Mouse (Mus musculus) embryonic facial prominence, embryonic 14.5 days (tissue): ENCODE results near the gene Olfr146. TPM values are rescaled to one million over a fixed set of nuclear protein-coding genes. Genes with fewer than 3 reads are reported as not detected.

Source experiments
- ATAC-seq: fragments of 200-750 bp; cut with Nextera tagmentation; 2 replicates; pipeline ENCODE4 v1.8.0; 2017; ENCODE audit warnings: low read depth, moderate number of reproducible peaks, moderate TSS enrichment
- DNase-seq: peaks from one replicate; pipeline ENCODE4 v3.0.0-alpha.2; 2015; ENCODE audit warnings: low spot score
- H3K27ac ChIP-seq: fragments of 300-500 bp; sonication (generic); replicated peaks from 2 replicates; pipeline ENCODE4 v1.5.1; 2014; ENCODE audit warnings: low read depth, mild to moderate bottlenecking, low read length, moderate library complexity
- H3K27me3 ChIP-seq: fragments of 300-500 bp; sonication (generic); replicated peaks from 2 replicates; pipeline ENCODE4 v1.6.1; 2014; ENCODE audit warnings: low read length; ENCODE audit not compliant: control insufficient read depth, insufficient read depth
- H3K36me3 ChIP-seq: fragments of 300-500 bp; sonication (generic); 2 replicates; pipeline ENCODE4 v1.6.1; 2014; ENCODE audit warnings: low read length, mixed read lengths; ENCODE audit not compliant: control insufficient read depth, insufficient read depth
- H3K4me1 ChIP-seq: fragments of 300-500 bp; sonication (generic); 2 replicates; pipeline ENCODE4 v1.6.1; 2014; ENCODE audit warnings: antibody characterized with exemption, low read length; ENCODE audit not compliant: control insufficient read depth, insufficient read depth
- H3K4me2 ChIP-seq: fragments of 300-500 bp; sonication (generic); 2 replicates; pipeline ENCODE4 v1.6.1; 2014; ENCODE audit warnings: low read depth, mild to moderate bottlenecking, low read length, moderate library complexity, mixed read lengths
- H3K4me3 ChIP-seq: fragments of 300-500 bp; sonication (generic); 2 replicates; pipeline ENCODE4 v1.5.1; 2014; ENCODE audit warnings: low read depth, mild to moderate bottlenecking, low read length
- H3K9ac ChIP-seq: fragments of 300-500 bp; sonication (generic); 2 replicates; pipeline ENCODE4 v1.6.1; 2014; ENCODE audit warnings: low read depth, mild to moderate bottlenecking, low read length, moderate library complexity, mixed read lengths
- H3K9me3 ChIP-seq: fragments of 300-500 bp; sonication (generic); 2 replicates; pipeline ENCODE4 v1.6.1; 2016; ENCODE audit warnings: low read length; ENCODE audit not compliant: control insufficient read depth
- WGBS: fragments of 180-500 bp; shearing (Covaris S2); extraction: QIAGEN DNeasy Blood & Tissue Kit; methylation state at CpG from one replicate; pipeline ENCODE4 v1.1.7; 2014; 5-methylcytosine and 5-hydroxymethylcytosine counted together
- microRNA-seq: library from miRNA; unstranded; fragments of <30 nt; microRNA quantifications from one replicate; pipeline ENCODE4, GENCODE M21; 2016; ENCODE audit warnings: borderline number of aligned reads
- polyA plus RNA-seq: library from polyadenylated mRNA; unstranded; fragments of >200 nt; fragmentation: Nextera tagmentation; extraction: Ambion mirVana; gene quantifications from 2 replicates; pipeline ENCODE4 v1.2.1, GENCODE M21; 2014

Gene Olfr146
- polyA plus RNA-seq, result 0.20 TPM in 1 of 2 replicates, not detected in the other

GRCm38 (mm10) chr9:39023277-39023676, at the start of gene Olfr146:
Olfr146 (minus strand) TSS chr9:39023377.
- ATAC-seq (no peak), DNase-seq (no peak)
- no peaks in the 10 kb centered on the region for H3K36me3 ChIP-seq
- H3K9ac ChIP-seq, result no peak within 1 kb of the TSS
- no peaks in the 10 kb centered on the region for H3K9me3 ChIP-seq
- no peaks in the 10 kb centered on the region for H3K4me1 ChIP-seq
- H3K4me2 ChIP-seq, result no peak within 1 kb of the TSS
- H3K4me3 ChIP-seq, result no peak within 1 kb of the TSS
- H3K27ac ChIP-seq, result no peak within 1 kb of the TSS
- 81% methylated on average over 1 of the region's 1 CpGs for WGBS
- no peaks in the 10 kb centered on the region for H3K27me3 ChIP-seq

GRCm38 (mm10) chr9:39064851-39065250, 41.7 kb upstream of the Olfr146 start, which contains the start of gene Olfr937:
Olfr937 (minus strand) TSS chr9:39064951.
- WGBS, result 77% methylated on average over 1 of the region's 1 CpGs
- no peak for DNase-seq

GRCm38 (mm10) chr9:38999583-38999982, 23.6 kb downstream of the Olfr146 start, which contains the start of gene Olfr935:
Olfr935 (minus strand) TSS chr9:38999683.
- 72% methylated on average over 2 of the region's 2 CpGs for WGBS
- Histone ChIP-seq H3K9ac (no peak within 1 kb of the TSS), H3K4me3 (no peak within 1 kb of the TSS), H3K36me3 (no peaks in the 10 kb centered on the region), H3K4me2 (no peak within 1 kb of the TSS), H3K27ac (no peak within 1 kb of the TSS), H3K27me3 (no peaks in the 10 kb centered on the region), H3K4me1 (no peaks in the 10 kb centered on the region), H3K9me3 (no peaks in the 10 kb centered on the region)
- ATAC-seq (no peak), DNase-seq (no peak)

More at GRCm38 (mm10) chr9:39064851-39065250, 41.7 kb upstream of the Olfr146 start, which contains the start of gene Olfr937:
- Histone ChIP-seq H3K4me2 (no peak within 1 kb of the TSS), H3K27ac (no peak within 1 kb of the TSS), H3K36me3 (no peaks in the 10 kb centered on the region), H3K27me3 (no peaks in the 10 kb centered on the region), H3K9ac (no peak within 1 kb of the TSS), H3K4me3 (no peak within 1 kb of the TSS), H3K9me3 (no peaks in the 10 kb centered on the region), H3K4me1 (no peaks in the 10 kb centered on the region)
- no peak for ATAC-seq

DNA sequence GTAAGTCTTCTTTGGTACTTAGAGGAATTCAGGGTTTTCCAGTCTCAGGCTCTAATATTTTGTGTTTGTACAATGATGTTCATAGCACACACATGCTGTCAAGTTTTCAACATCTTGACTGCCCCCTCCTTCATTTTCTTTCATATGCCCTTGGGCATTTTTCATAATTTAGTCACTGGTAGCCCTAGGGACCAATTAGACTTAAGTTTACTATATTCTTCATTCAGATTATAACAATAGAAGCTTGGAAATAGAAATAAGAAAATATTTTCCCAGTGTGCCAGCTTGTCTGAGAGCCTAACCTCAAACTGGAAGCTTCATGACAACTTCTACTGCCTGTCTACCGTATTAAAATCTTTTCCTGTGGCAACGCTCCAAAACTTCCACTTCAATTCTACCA, 35.0 kb downstream of the Olfr146 start, which contains the start of gene Olfr934:
Gene Olfr934 (minus strand): TSS at position 101 of the 400 bp plus-strand sequence.
- Histone ChIP-seq H3K4me2 (no peak within 1 kb of the TSS), H3K4me1 (no peaks in the 10 kb centered on the region), H3K36me3 (no peaks in the 10 kb centered on the region), H3K9me3 (no peaks in the 10 kb centered on the region), H3K9ac (no peak within 1 kb of the TSS), H3K27me3 (no peaks in the 10 kb centered on the region), H3K27ac (no peak within 1 kb of the TSS), H3K4me3 (no peak within 1 kb of the TSS)
- DNase-seq, result no peak
- no peak for ATAC-seq
- 90% methylated on average over 2 of the region's 2 CpGs for WGBS

- DNase-seq (no peak), ATAC-seq (no peak)
- no peak within 1 kb of the TSS for H3K9ac ChIP-seq
- H3K4me3 ChIP-seq, result no peak within 1 kb of the TSS
- H3K9me3 ChIP-seq, result no peaks in the 10 kb centered on the region
- H3K4me2 ChIP-seq, result no peak within 1 kb of the TSS
- H3K36me3 ChIP-seq, result no peaks in the 10 kb centered on the region
- no peak within 1 kb of the TSS for H3K27ac ChIP-seq
- H3K27me3 ChIP-seq, result no peaks in the 10 kb centered on the region
- H3K4me1 ChIP-seq, result no peaks in the 10 kb centered on the region
- WGBS, result 70% methylated on average over 4 of the region's 4 CpGs
These were observed 51.2 kb downstream of the Olfr146 start, which contains the start of gene Olfr933 for GRCm38 (mm10) chr9:38972013-38972412. Olfr933 (plus strand) TSS chr9:38972313.

Small RNA genes within 50 kb of the gene (microRNA-seq; reads per million reads assigned to microRNA genes)
- gene Gm25529, result not detected

Other genes starting within 250 kb of the Olfr146 start
- not detected in 2 replicates for gene Olfr922, start 208.8 kb downstream of the Olfr146 start, polyA plus RNA-seq
- gene Olfr923, start 196.8 kb downstream of the Olfr146 start, polyA plus RNA-seq, result 0.13 and 0.29 TPM in 2 replicates
- gene Olfr924, start 178.9 kb downstream of the Olfr146 start, polyA plus RNA-seq, result not detected in 2 replicates
- not detected in 2 replicates for gene Olfr26, start 168.3 kb downstream of the Olfr146 start, polyA plus RNA-seq
- gene Olfr926, start 146.3 kb downstream of the Olfr146 start, polyA plus RNA-seq, result not detected in 2 replicates
- gene Olfr930, start 93.6 kb downstream of the Olfr146 start, polyA plus RNA-seq, result 0.13 TPM in 1 of 2 replicates, not detected in the other
- 0.10 TPM in 1 of 2 replicates, not detected in the other for gene Olfr933, start 51.1 kb downstream of the Olfr146 start, polyA plus RNA-seq
- not detected in 2 replicates for gene Olfr934, start 35.1 kb downstream of the Olfr146 start, polyA plus RNA-seq
- 0.10 TPM in 1 of 2 replicates, not detected in the other for gene Olfr935, start 23.7 kb downstream of the Olfr146 start, polyA plus RNA-seq
- not detected in 2 replicates for gene Olfr937, start 41.6 kb upstream of the Olfr146 start, polyA plus RNA-seq
- gene Olfr938, start 55.5 kb upstream of the Olfr146 start, polyA plus RNA-seq, result not detected in 2 replicates
- gene Olfr27, start 104.8 kb upstream of the Olfr146 start, polyA plus RNA-seq, result not detected in 2 replicates
- gene Olfr943, start 142.9 kb upstream of the Olfr146 start, polyA plus RNA-seq, result not detected in 2 replicates
- 0.13 TPM in 1 of 2 replicates, not detected in the other for gene Olfr944, start 178.5 kb upstream of the Olfr146 start, polyA plus RNA-seq
- 0.08 and 0.13 TPM in 2 replicates for gene Olfr1537, start 226.6 kb upstream of the Olfr146 start, polyA plus RNA-seq